Mouse (Mus musculus) heart, adult 18-20 months (tissue): ENCODE results near the gene Sbsn. TPM values are rescaled to one million over a fixed set of nuclear protein-coding genes. Genes with fewer than 3 reads are reported as not detected.

ENCODE experiments used
- total RNA-seq, 2 experiments: library from RNA; stranded (reverse); gene quantifications; 2 replicates each; pipeline ENCODE4 v1.2.3; 2021

Sbsn gene
- total RNA-seq, 2 experiments from 2014 or later: 2.1 to 3.7 TPM

Other genes with a start within 250 kb of the Sbsn start
- under 1 TPM; 0.36 to 0.50 TPM for gene Arhgap33, start 216.4 kb upstream of the Sbsn start, total RNA-seq
- gene Hspb6, start 199.3 kb upstream of the Sbsn start, total RNA-seq: 100 to 1,000 TPM; 845 to 870 TPM
- gene Proser3, start 199.2 kb upstream of the Sbsn start, total RNA-seq: 1 to 10 TPM; 2.1 to 4.6 TPM
- 10 to 100 TPM; 16.8 to 18.8 TPM for gene Lin37, start 191.6 kb upstream of the Sbsn start, total RNA-seq
- gene U2af1l4, start 188.2 kb upstream of the Sbsn start, total RNA-seq: 10 to 100 TPM; 61.2 to 65.9 TPM
- 1 to 10 TPM in 1 of 2 experiments, under 1 TPM in 1; 0.35 to 1.1 TPM for gene Gm49396, start 188.1 kb upstream of the Sbsn start, total RNA-seq
- 10 to 100 TPM; 80.1 to 84.4 TPM for gene Psenen, start 187.8 kb upstream of the Sbsn start, total RNA-seq
- under 1 TPM; 0.50 to 0.77 TPM for gene Igflr1, start 186.0 kb upstream of the Sbsn start, total RNA-seq
- 10 to 100 TPM; 13.6 to 18.3 TPM for gene Kmt2b, start 162.7 kb upstream of the Sbsn start, total RNA-seq
- under 1 TPM in 1 of 2 experiments, not detected in 1; 0.21 TPM for gene Zbtb32, start 152.6 kb upstream of the Sbsn start, total RNA-seq
- under 1 TPM in 1 of 2 experiments, not detected in 1; 0.26 TPM for gene Upk1a, start 138.6 kb upstream of the Sbsn start, total RNA-seq
- gene Cox6b1, start 125.3 kb upstream of the Sbsn start, total RNA-seq: 1,000 to 10,000 TPM; 4,470 to 4,611 TPM
- gene Etv2, start 115.6 kb upstream of the Sbsn start, total RNA-seq: not detected
- gene Rbm42, start 101.2 kb upstream of the Sbsn start, total RNA-seq: 10 to 100 TPM; 46.0 to 49.1 TPM
- 1 to 10 TPM; 4.4 to 6.2 TPM for gene Haus5, start 86.5 kb upstream of the Sbsn start, total RNA-seq
- gene Pmis2, start 79.9 kb upstream of the Sbsn start, total RNA-seq: under 1 TPM; 0.40 to 0.67 TPM
- not detected for gene 2200002J24Rik, start 52.5 kb upstream of the Sbsn start, total RNA-seq
- under 1 TPM in 1 of 2 experiments, not detected in 1; 0.51 TPM for gene Atp4a, start 39.3 kb upstream of the Sbsn start, total RNA-seq
- 100 to 1,000 TPM; 238 to 252 TPM for gene Tmem147, start 21.9 kb upstream of the Sbsn start, total RNA-seq
- not detected for gene Gapdhs, start 7.8 kb upstream of the Sbsn start, total RNA-seq
- 1 to 10 TPM; 1.0 to 3.5 TPM for gene Dmkn, start 12.3 kb downstream of the Sbsn start, total RNA-seq
- gene Krtdap, start 36.4 kb downstream of the Sbsn start, total RNA-seq: not detected
- under 1 TPM; 0.23 to 0.35 TPM for gene Ffar2, start 72.3 kb downstream of the Sbsn start, total RNA-seq
- gene Ffar3, start 104.7 kb downstream of the Sbsn start, total RNA-seq: not detected
- under 1 TPM in 1 of 2 experiments, not detected in 1; 0.13 TPM for gene Ffar1, start 110.1 kb downstream of the Sbsn start, total RNA-seq
- 1 to 10 TPM in 1 of 2 experiments, under 1 TPM in 1; 0.35 to 6.6 TPM for gene Cd22, start 128.9 kb downstream of the Sbsn start, total RNA-seq
- gene Mag, start 163.4 kb downstream of the Sbsn start, total RNA-seq: under 1 TPM in 1 of 2 experiments, not detected in 1; 0.15 TPM
- gene Hamp2, start 173.2 kb downstream of the Sbsn start, total RNA-seq: 1 to 10 TPM; 5.6 to 7.0 TPM
- gene Hamp, start 192.6 kb downstream of the Sbsn start, total RNA-seq: 10 to 100 TPM; 12.3 to 17.5 TPM
- gene Usf2, start 205.3 kb downstream of the Sbsn start, total RNA-seq: 100 to 1,000 TPM in 1 of 2 experiments, 10 to 100 TPM in 1; 99.4 to 112 TPM
- 1 to 10 TPM; 4.2 to 5.2 TPM for gene Lsr, start 222.0 kb downstream of the Sbsn start, total RNA-seq
- gene Fam187b, start 222.3 kb downstream of the Sbsn start, total RNA-seq: not detected